Mouse (Mus musculus) fibroblast of lung, adult 2 months (primary cell): ENCODE measurements at regions not wholly inside any gene's neighbourhood (a gene's known extent, or its start where the extent isn't known, plus 50 kb on each side); places are given as distances from the start of the nearest gene placed in this dataset.
A peak's percentile ranks its signal among the peaks of the same experiment; 100 is the strongest.

Experiments used
- DNase-seq: peaks from one replicate; pipeline ENCODE4 v3.0.0-alpha.2; 2011; ENCODE audit warnings: low read depth

GRCm38 (mm10) chr14:46638516-46638915 is 121.8 kb upstream of the Cdkn3 start:
- DNase-seq: no peak

- no peak for DNase-seq
Measured at GRCm38 (mm10) chr14:46637240-46637639, 123.1 kb upstream of the Cdkn3 start.

GRCm38 (mm10) chr14:46636364-46636763 is 124.0 kb upstream of the Cdkn3 start:
- DNase-seq: peak; percentile 97

GRCm38 (mm10) chr14:46635322-46635721 is 125.0 kb upstream of the Cdkn3 start:
- peak; percentile 72 for DNase-seq

- DNase-seq: no peak
Measured at GRCm38 (mm10) chr14:46634656-46635244, 125.6 kb upstream of the Cdkn3 start.

GRCm38 (mm10) chr14:46634251-46634650 is 126.1 kb upstream of the Cdkn3 start:
- DNase-seq: no peak

GRCm38 (mm10) chr14:46627690-46628089 is 132.7 kb upstream of the Cdkn3 start:
- DNase-seq: no peak

GRCm38 (mm10) chr14:46625760-46626159 is 134.6 kb upstream of the Cdkn3 start:
- no peak for DNase-seq

- no peak for DNase-seq
Measured at GRCm38 (mm10) chr14:46623645-46624044, 136.7 kb upstream of the Cdkn3 start.

GRCm38 (mm10) chr14:46616030-46616429 is 144.3 kb upstream of the Cdkn3 start:
- DNase-seq: no peak

- no peak for DNase-seq
Measured at GRCm38 (mm10) chr14:46614936-46615335, 145.4 kb upstream of the Cdkn3 start.

- DNase-seq: no peak
Measured at GRCm38 (mm10) chr14:46613748-46614147, 146.6 kb upstream of the Cdkn3 start.

GRCm38 (mm10) chr14:46613211-46613610 is 147.1 kb upstream of the Cdkn3 start:
- DNase-seq: no peak

GRCm38 (mm10) chr14:46612584-46612983 is 147.8 kb upstream of the Cdkn3 start:
- no peak for DNase-seq

GRCm38 (mm10) chr14:46610926-46611325 is 149.4 kb upstream of the Cdkn3 start:
- no peak for DNase-seq

GRCm38 (mm10) chr14:46610226-46610855 is 150.0 kb upstream of the Cdkn3 start:
- no peak for DNase-seq

GRCm38 (mm10) chr14:46606694-46607093 is 153.6 kb upstream of the Cdkn3 start:
- no peak for DNase-seq

GRCm38 (mm10) chr14:46606037-46606436 is 154.3 kb upstream of the Cdkn3 start:
- no peak for DNase-seq

- no peak for DNase-seq
Measured at GRCm38 (mm10) chr14:46604886-46605531, 155.3 kb upstream of the Cdkn3 start.

- no peak for DNase-seq
Measured at GRCm38 (mm10) chr14:46604156-46604885, 156.0 kb upstream of the Cdkn3 start.

- no peak for DNase-seq
Measured at GRCm38 (mm10) chr14:46596696-46597359, 163.5 kb upstream of the Cdkn3 start.

GRCm38 (mm10) chr14:46594151-46594550 is 166.2 kb upstream of the Cdkn3 start:
- DNase-seq: peak; percentile 54
